Mouse (Mus musculus): ENCODE measurements at regions not wholly inside any gene's neighbourhood (a gene's known extent, or its start where the extent isn't known, plus 50 kb on each side); places are given as distances from the start of the nearest gene placed in this dataset.
"Not testable (repeated sequence)": the region's sequence is repeated elsewhere in the genome, so short reads cannot be mapped to it uniquely, and the experiment has no call there.

- no peak for DNase-seq (ENCODE audit: low spot score in 2 of 2)
Observed at GRCm38 (mm10) chr15:93094202-93095135, 180.5 kb downstream of the Gxylt1 start.

DNA sequence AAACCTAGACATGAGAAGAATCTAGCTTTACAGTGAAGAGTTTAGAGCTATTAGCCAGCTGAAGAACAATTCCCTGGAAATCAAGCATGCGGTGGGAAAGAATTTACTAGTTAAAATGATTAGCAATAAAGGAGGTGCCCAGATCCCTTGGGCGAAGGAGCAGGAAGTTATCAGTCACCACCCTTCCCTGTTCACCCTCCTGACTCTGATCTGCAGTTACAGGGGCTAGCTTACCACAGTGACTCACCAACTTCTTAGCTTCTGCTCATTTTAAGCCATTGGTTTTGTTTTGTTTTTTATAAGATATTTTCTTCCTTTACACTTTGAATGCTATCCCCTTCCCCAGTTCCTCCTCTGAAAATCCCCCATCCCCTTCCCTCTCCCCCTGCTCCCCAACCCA, 183.6 kb downstream of the Gxylt1 start:
- no peak for DNase-seq (ENCODE audit: low spot score in 2 of 2)

DNA sequence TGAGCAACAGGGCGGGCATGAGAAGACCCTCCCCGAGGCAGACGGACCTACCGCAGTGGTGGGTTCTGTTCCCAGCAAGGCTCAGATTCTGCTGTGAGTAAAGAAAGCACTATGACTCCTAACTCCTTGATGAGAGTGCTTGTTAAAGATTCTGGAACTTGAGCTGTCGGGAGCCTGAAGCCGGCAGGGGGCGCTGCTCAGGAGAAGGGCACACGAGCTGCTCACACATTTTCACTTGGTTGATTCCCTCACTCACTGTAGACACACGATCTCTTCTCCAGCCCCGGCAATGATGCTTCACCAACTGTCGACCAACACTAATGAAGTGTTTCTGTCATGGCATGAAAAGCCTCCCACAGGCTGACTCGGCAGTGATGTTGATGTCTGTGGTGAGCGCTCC, 185.6 kb downstream of the Gxylt1 start:
- DNase-seq (ENCODE audit: low spot score in 2 of 2), result peak in 1 of 2 experiments; percentile 4

DNA sequence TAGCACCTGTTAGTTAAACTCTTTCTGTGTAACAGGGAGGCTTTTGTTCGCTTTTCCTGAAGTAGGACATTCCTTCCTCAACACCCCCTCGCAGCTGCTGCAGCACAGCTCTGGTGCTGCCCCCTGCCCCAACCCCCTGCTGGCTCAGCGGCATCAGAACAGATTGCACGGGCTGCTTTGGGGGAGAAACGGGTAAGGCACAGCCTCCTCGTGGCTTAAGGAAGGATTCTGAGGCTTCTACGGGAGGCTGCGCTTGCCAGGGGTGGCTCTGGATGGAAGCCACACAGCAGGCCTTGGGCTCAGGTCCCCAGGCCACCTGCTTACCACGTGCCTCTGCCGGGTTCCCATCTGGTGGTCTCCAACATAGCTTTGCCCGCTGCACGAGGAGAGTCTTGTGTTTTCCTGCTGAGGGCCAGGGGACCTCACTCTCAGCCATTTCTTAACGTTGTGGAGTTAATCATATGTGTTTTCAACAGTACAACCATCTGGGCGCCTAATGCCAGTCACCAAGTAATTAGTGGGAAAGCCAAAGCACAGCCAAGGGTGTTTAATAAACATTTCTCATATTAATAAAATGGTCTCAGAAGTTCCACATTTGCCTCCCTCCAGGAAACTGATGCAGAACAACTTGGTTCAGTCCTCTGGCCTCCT, 189.9 kb downstream of the Gxylt1 start:
- DNase-seq (ENCODE audit: low spot score in 2 of 2), result no peak

DNA sequence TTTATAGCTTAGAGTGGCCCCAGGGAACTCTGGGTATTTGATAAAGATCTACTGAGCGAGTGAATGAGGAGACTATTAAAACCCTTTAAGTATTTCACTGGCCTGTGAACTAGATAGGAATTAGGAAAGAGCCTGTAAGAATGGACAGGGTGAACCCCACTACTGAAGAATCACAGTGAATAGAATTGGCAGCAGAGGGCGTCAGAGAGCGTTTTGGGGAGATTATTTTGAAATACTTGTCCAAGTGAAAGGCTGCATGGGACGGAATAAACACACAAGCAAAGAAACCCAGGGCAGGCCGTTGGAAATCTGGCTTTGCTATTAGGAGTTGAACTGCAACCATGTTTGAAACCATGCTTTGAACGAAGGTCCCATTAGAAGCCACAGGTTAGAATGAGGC, 200.9 kb downstream of the Gxylt1 start:
- no peak for DNase-seq (ENCODE audit: low spot score in 2 of 2)

DNA sequence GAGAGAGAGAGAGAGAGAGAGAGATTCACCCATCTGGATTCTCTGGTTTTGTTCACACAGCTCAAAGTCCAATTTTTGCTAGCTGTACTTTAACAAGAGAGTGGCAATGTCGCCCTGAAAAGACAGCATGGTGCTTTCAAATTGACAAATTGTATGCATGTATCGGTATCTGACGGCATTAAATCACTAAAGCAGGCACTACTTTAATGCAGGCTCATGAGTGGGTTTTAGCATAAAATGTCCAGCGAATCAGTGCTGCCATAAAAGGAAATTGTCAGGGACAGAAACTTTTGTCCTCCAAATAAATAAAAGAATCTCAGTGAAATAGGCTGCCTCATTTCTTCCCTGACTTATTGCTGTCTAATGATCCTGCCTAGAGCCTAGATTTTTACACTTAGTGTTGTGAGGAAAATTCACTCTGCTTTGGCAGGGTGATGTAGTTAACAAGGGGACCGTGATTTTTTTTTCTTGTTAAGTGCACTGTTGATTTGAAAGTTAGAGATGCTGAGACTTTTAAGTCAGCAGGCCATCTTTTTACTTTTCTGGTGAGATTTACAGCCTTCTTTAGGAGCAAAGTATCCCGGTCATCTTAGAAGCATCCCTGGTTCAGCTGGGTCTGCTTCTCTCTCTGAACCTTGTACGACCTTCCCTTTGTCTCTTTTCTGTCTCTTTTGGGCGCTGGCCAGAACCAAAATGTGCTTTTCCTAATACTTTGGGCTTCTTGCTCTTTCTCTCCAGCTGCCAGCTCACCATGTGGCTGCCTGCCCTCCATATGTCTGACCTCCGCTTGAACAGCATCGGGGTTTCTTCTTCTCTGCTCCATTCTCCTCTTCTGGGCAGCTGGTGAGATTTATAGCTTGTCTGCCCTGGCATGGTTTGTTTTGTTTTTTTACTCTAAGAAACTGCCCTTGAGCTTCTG, 212.5 kb downstream of the Gxylt1 start:
- no peak for DNase-seq (ENCODE audit: low spot score in 2 of 2)

GRCm38 (mm10) chr15:93053471-93053870, 221.5 kb downstream of the Gxylt1 start:
- DNase-seq (ENCODE audit: low spot score in 2 of 2), result no peak

GRCm38 (mm10) chr15:93027185-93027584, 247.8 kb downstream of the Gxylt1 start:
- DNase-seq (ENCODE audit: low spot score in 2 of 2), result no peak

GRCm38 (mm10) chr15:93026456-93027078, 248.4 kb downstream of the Gxylt1 start:
- DNase-seq (ENCODE audit: low spot score in 2 of 2), result no peak

DNA sequence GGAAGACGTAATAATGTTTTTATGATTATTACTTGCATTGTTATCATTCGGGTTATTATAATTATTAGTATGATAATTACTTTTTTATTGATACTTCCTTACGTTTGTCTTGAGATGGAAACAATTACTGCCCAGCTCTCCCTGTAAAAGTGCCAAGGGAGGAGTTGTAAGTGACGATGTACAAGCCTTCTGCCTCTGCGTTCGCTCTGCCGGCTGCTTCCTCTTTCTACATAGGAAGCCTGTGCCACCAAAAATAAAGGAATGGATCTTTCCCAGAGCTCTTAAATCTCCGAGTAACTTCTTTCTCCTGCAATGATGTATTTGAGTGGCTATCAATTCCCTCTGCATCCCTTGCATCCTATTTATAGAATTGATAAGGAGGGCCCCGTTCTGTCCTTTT, 249.2 kb downstream of the Gxylt1 start:
- DNase-seq (ENCODE audit: low spot score in 2 of 2), result no peak

DNA sequence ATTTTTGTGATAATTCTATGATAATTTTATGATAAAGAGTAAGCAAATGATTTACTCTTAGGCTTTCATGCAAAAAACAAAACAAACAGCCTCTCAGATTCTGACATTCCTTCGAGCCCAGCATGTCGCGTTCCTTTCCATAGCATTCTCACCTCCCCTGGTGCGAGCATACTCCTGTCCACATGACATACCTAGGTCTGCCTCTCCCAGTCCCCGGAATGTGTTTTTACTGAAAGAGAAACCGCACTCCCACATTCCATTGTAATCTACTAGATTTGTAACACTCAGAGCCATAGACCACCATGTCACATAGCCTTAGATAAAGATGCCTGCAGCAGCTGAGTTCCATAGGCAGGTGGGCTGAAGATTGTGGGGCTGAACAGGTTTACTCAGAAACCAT, 250.8 kb downstream of the Gxylt1 start:
- DNase-seq (ENCODE audit: low spot score in 2 of 2), result no peak

DNA sequence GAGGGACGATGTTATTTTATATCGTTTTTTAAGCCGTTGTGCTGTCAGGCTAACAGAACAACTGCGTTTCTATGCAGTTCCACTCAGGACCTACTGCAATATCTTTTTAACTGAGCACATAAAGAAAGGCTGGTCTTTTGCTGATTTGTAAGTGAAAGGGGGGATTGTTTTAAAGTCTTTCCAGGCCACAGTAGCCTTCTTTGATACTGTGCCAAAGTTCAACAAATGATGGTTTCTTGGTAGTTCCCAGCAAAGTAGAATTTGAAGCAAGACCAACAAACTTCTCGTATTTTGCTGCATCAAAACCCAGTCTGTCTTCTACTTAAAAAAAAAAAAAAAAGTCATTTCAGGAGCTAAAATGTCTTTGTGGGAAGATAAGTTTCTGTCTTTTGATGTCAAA, 263.8 kb downstream of the Gxylt1 start:
- no peak for DNase-seq (ENCODE audit: low spot score in 2 of 2)

DNA sequence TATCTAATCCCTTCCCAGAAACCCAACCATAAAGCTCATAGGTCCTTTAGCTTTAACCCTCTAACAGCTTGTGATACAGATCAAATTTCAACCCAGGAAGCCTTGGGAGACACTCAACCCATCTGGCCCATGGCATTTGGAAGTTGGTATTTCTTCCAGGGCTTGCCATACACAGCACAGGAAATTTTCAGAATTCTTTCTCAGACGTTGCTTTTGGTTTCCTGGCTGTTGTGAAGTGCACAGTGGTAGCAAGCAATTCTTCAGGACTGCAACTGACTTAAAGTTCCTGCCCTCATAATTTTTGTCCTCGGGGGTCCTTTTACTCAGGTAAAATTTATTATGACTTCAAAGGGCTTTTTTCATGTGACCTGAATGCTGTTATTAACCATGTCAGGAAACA, 264.4 kb downstream of the Gxylt1 start:
- DNase-seq (ENCODE audit: low spot score in 2 of 2), result no peak

- DNase-seq (ENCODE audit: low spot score in 2 of 2), result peak; percentile 56 to 70
Observed at GRCm38 (mm10) chr15:93005751-93006231, 269.2 kb downstream of the Gxylt1 start.

DNA sequence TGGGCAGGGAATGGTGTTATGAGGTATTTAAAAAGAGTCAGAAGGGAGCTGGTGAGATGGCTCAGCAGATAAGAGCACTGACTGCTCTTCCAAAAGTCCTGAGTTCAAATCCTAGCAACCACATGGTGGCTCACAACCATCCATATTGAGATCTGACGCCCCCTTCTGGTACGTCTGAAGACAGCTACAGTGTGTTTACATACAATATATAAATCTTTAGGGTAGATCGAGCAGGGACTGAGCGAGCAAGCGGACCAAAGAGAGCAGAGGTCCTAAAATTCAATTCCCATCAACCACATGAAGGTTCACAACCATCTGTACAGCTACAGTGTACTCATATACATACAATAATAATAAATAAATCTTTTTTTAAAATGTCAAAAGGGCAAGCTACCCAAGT, 269.8 kb downstream of the Gxylt1 start:
- DNase-seq (ENCODE audit: low spot score in 2 of 2), result not testable (repeated sequence)

DNA sequence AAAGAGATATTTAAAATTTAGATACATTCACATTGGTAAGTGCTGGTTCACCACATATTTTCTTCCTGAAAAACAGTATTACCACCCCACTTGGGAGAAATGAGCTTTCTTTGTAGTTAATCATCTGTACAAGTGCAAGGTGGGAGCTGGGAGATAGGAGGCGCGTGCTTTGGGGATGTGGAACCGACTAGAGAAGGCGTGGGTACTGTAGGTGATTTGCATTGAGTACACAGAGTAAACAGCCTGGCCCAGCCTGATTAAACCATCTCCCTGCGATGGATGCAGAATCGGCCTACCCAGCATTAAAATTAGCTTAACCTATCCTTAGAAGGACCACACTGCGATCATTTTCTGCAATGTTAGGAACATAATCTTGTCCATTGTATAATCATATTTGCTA, 270.4 kb downstream of the Gxylt1 start:
- no peak for DNase-seq (ENCODE audit: low spot score in 2 of 2)

DNA sequence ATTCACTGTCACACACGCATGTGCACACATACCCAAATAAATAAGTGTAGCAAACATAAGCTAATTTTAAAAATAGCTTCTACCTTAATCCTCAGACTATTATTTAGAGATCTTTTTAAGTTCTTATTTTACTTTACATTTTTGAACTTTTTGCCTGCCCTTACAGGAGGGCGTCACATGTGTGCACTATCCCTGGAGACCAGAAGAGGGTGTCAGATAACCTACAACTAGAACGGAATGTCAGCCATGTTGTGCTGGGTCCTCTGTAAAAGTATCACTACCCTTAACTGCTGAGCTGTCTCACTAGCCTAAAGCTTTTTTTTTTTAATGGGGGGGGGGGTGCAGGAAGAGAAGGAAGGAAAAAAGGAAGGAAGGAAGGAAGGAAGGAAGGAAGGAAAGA, 271.7 kb downstream of the Gxylt1 start:
- no peak for DNase-seq (ENCODE audit: low spot score in 2 of 2)

DNA sequence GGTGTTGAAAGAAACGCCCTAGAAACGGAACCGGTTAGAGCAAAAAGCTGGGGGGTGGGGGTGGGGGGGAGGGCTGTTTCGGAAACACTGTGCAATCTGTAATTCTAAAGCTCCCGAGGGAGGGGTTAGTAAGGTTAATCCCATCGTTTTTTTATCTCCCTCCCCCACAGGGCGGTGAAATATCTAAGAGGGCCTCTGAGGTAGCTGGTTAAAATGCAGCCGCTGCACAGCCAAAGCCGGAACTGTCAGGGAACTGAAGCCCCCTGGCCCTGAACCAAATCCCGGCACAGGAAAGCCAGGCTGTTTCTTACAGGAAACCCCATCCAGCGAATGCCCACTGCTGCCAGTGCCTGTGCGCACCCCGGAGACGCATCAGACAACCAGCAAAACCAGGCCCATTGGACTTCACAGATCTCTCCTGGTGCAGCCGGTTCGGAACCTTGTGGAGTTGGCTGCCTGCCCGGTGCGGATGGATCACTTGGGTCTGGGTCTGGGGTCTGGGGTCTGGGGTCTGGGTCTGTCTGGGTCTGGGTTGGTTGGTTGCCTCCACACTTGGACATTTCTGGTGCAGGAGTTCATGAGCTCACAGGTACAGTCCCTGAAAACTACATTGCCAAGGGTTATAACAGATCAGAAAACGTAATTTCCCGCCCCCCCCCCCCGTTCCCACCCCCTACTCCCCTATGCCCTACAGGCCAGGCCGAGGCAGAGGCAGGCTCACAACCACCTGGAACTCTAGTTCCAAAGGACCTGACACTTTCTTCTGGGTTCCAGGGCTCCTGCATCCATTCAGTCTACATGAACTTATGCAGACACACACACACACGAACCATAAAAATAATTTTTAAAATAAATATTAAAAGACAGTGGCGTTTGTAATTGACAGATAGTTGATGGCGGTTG, 272.7 kb downstream of the Gxylt1 start:
- peak; percentile 6 to 10 for DNase-seq (ENCODE audit: low spot score in 2 of 2)

DNA sequence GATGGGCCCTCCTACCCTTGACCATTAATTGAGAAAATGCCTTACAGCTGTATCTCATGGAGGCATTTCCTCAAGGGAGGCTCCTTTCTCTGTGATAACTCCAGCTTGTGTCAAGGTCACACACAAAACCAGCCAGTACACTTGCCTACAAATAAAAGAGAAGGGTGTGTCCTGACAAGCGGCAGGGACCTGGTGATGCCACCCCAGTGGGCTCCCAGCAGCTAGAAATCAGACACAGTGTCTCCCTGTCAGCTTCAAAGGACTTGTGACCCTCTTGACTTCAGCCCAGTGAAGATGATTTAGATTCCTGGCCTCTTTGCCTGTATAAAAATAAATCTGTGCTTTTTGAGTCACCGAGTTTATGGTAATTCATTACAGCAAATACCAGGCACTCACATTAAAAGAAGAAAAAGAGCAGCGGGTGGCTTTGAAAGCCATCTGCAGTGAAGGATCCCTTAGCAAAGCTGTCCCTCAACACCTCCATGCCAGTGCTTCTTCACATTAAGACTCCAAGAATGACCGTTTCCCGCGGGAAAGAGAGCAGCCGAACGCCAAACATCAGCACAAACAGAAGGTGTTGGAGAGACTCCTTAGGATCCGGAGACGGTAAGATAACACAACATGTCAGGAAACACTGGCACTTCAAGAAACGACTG, 273.5 kb downstream of the Gxylt1 start:
- peak; percentile 4 for DNase-seq (ENCODE audit: low spot score in 2 of 2)

DNA sequence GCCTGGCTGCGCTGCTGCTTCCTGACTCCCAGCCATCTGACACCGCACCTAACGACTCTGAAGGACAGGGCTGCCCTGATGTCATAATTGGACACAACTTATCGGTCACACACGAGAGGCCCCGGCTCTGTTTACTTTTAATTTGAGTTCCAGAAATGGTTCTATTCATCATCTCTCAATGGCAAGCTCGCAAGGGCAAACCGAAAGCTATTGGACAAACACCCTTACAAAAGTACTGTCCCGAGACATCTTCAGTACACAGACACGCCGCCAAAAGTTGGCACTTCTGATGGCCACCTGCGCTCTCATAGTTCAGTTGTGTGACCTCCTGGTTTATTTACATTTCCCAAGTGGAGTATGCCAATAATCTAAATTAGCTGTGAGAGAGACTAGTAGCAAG, 274.9 kb downstream of the Gxylt1 start:
- peak; percentile 6 to 9 for DNase-seq (ENCODE audit: low spot score in 2 of 2)
